Mouse (Mus musculus): ENCODE results near the gene Defb25.

Gene Defb25

GRCm38 (mm10) chr2:152628066-152628465 lies 5.2 kb upstream of the Defb25 start:
- DNase-seq (ENCODE audit: low read depth, low spot score): no peak

GRCm38 (mm10) chr2:152626774-152627591 lies 4.1 kb upstream of the Defb25 start, which contains the start of gene Rem1:
Gene Rem1, plus strand, starts transcription at chr2:152626951.
- DNase-seq (ENCODE audit: low read depth, low spot score): peak; percentile 46

- no peak for DNase-seq (ENCODE audit: low read depth, low spot score)
These were observed 2.4 kb upstream of the Defb25 start for GRCm38 (mm10) chr2:152625256-152625655.

- no peak for DNase-seq (ENCODE audit: low read depth, low spot score)
These were observed 1.7 kb upstream of the Defb25 start for GRCm38 (mm10) chr2:152624566-152624965.

GRCm38 (mm10) chr2:152622151-152622550 lies 702 bp downstream of the Defb25 start:
- no peak for DNase-seq (ENCODE audit: low read depth, low spot score)

GRCm38 (mm10) chr2:152620367-152621134 lies 2.3 kb downstream of the Defb25 start:
- no peak for DNase-seq (ENCODE audit: low read depth, low spot score)

GRCm38 (mm10) chr2:152617374-152617773 lies 5.5 kb downstream of the Defb25 start:
- peak; percentile 81 for DNase-seq (ENCODE audit: low read depth, low spot score)

- DNase-seq (ENCODE audit: low read depth, low spot score): no peak
These were observed 6.4 kb downstream of the Defb25 start for GRCm38 (mm10) chr2:152616470-152616869.

GRCm38 (mm10) chr2:152615563-152615962 lies 7.3 kb downstream of the Defb25 start:
- peak; percentile 84 for DNase-seq (ENCODE audit: low read depth, low spot score)

- peak; percentile 87 for DNase-seq (ENCODE audit: low read depth, low spot score)
These were observed 10.7 kb downstream of the Defb25 start for GRCm38 (mm10) chr2:152612193-152612592.

- DNase-seq (ENCODE audit: low read depth, low spot score): peak; percentile 69
These were observed 14.1 kb downstream of the Defb25 start for GRCm38 (mm10) chr2:152608719-152609118.

GRCm38 (mm10) chr2:152607746-152608145 lies 15.1 kb downstream of the Defb25 start:
- no peak for DNase-seq (ENCODE audit: low read depth, low spot score)

GRCm38 (mm10) chr2:152604057-152604456 lies 18.8 kb downstream of the Defb25 start, which contains the start of gene Defb36:
Gene Defb36, plus strand, starts transcription at chr2:152604327.
- DNase-seq (ENCODE audit: low read depth, low spot score): peak; percentile 83

GRCm38 (mm10) chr2:152601275-152601960 lies 21.4 kb downstream of the Defb25 start:
- DNase-seq (ENCODE audit: low read depth, low spot score): peak; percentile 37

- no peak for DNase-seq (ENCODE audit: low read depth, low spot score)
These were observed 22.8 kb downstream of the Defb25 start for GRCm38 (mm10) chr2:152600076-152600475.

- no peak for DNase-seq (ENCODE audit: low read depth, low spot score)
These were observed 23.6 kb downstream of the Defb25 start, which contains the start of gene Defb45 for GRCm38 (mm10) chr2:152599299-152599698. Gene Defb45, minus strand, starts transcription at chr2:152599399.

GRCm38 (mm10) chr2:152589021-152589420 lies 33.8 kb downstream of the Defb25 start:
- no peak for DNase-seq (ENCODE audit: low read depth, low spot score)

- DNase-seq (ENCODE audit: low read depth, low spot score): no peak
These were observed 34.4 kb downstream of the Defb25 start for GRCm38 (mm10) chr2:152588450-152588849.

- DNase-seq (ENCODE audit: low read depth, low spot score): peak; percentile 81
These were observed 35.8 kb downstream of the Defb25 start for GRCm38 (mm10) chr2:152586926-152587560.

- DNase-seq (ENCODE audit: low read depth, low spot score): no peak
These were observed 42.2 kb downstream of the Defb25 start for GRCm38 (mm10) chr2:152580612-152581011.

GRCm38 (mm10) chr2:152580107-152580506 lies 42.7 kb downstream of the Defb25 start, which contains the start of gene Defb19:
Gene Defb19, minus strand, starts transcription at chr2:152580312.
- DNase-seq (ENCODE audit: low read depth, low spot score): no peak
